In the genomic region with DNA sequence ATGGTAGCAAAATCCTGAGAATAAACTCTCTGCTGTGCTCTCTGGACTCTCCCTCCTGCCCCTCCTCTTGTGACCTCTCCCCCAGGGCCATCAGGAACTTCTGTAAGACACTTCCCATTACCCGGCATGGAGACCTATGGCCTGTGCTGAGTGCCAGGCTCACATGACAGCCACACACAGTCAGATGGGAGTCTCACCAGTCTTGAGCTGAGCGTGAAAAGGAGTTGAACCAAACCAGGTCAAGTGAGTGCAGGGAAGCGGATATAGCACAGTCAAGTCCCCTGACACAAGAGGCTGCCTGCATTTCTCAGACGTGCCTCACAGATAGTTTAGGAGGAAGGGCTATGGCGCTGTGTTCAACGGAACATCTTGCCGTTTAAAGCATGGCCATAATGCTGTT, we compare ENCODE assay signal across 23 mouse cellular contexts. TPM values are rescaled to one million over a fixed set of nuclear protein-coding genes. Genes with fewer than 3 reads are reported as not detected.
DNase-seq lines count a peak whose midpoint lies in the region; ATAC-seq and TF ChIP-seq lines count a peak whose summit lies in the region.
"Had no signal": no experiment of that assay in that cellular context is flagged by ENCODE, and none has a peak within 500 bp of the region (broad histone marks: within the 10 kb centered on the region; RNA-seq: fewer than 3 reads in every experiment).

No protein-coding gene starts in this region.

- H3K9ac ChIP-seq in forebrain, embryonic 14.5 days (ENCODE audit: low read length) = no peak overlapping the region

- H3K4me1 ChIP-seq in forebrain, embryonic 14.5 days (ENCODE audit: control insufficient read depth, insufficient read depth, low read length) = no peaks in the 10 kb centered on the region

- WGBS in forebrain, embryonic 14.5 days = 91% methylated on average over 7 of the region's 7 CpGs

- no peaks in the 10 kb centered on the region for H3K36me3 ChIP-seq in splenic B cell, adult 2 months (ENCODE audit: control insufficient read depth, insufficient read depth, low read length, poor library complexity, severe bottlenecking)
- H3K36me3 ChIP-seq in forebrain, embryonic 14.5 days (ENCODE audit: control insufficient read depth, insufficient read depth, low read length) = no peaks in the 10 kb centered on the region
- H3K36me3 ChIP-seq: G1E had no signal

- DNase-seq in spleen, postnatal 36 days (ENCODE audit: low spot score in 2 of 2) = peak; percentile 10 to 14
- no peak for DNase-seq in spleen, postnatal 4 days (ENCODE audit: low spot score in 2 of 2)
- DNase-seq in retina, embryonic 14.5 days (ENCODE audit: low spot score) = peak; percentile 57
- peak; percentile 69 for DNase-seq in retina, postnatal 1 day
- peak; percentile 3 for DNase-seq in splenic B cell, adult 2 months (ENCODE audit: low read depth, low spot score)
- no peak for DNase-seq in forebrain, embryonic 14.5 days (ENCODE audit: low spot score)
- DNase-seq in left cerebral cortex, adult 2 months (ENCODE audit: extremely low spot score in 1 of 2, low spot score in 2 of 2) = no peak
- DNase-seq in layer of hippocampus, postnatal 10 days (ENCODE audit: low spot score in 2 of 2) = no peak
- DNase-seq: adrenal gland, adult 2 months; adrenal gland, adult 8-10 months; adrenal gland, postnatal 10 days; adrenal gland, postnatal 14 days; adrenal gland, postnatal 25 days; adrenal gland, postnatal 36 days; B cell, adult 2 months; cerebellum, adult 11 months; cerebellum, adult 11-12 months had no signal

- H3K4me2 ChIP-seq in forebrain, embryonic 14.5 days (ENCODE audit: low read length) = no peak overlapping the region

- no peak for ATAC-seq in forebrain, embryonic 14.5 days
- ATAC-seq: activated CD4-positive, CD25-positive, alpha-beta regulatory T cell, adult 4 months; CD4-positive, CD25-positive, alpha-beta regulatory T cell, adult 4 months; Patski had no signal

- intact Hi-C loops in left cerebral cortex, adult 2 months (cut with DNase I) = loop anchor here (5.0 kb wide), 1 partner anchor 213 kb away; no protein-coding TSS in a partner anchor

- H3K9me3 ChIP-seq in forebrain, embryonic 14.5 days (replicated peaks; ENCODE audit: control insufficient read depth, low read length) = no peaks in the 10 kb centered on the region

- no peak overlapping the region for H3K27ac ChIP-seq in forebrain, embryonic 14.5 days (ENCODE audit: low read depth, low read length)
- H3K27ac ChIP-seq in left cerebral cortex, adult 2 months = no peak overlapping the region

- no peak for TF ChIP-seq CTCF in left cerebral cortex, adult 2 months (IDR thresholded peaks at IDR 0.05)

- H3K4me3 ChIP-seq in forebrain, embryonic 14.5 days (ENCODE audit: low read depth, low read length) = no peak overlapping the region
- H3K4me3 ChIP-seq in left cerebral cortex, adult 2 months = no peak overlapping the region

- no peaks in the 10 kb centered on the region for H3K27me3 ChIP-seq in splenic B cell, adult 2 months (ENCODE audit: control insufficient read depth, insufficient read depth, low read length, poor library complexity, severe bottlenecking)
- H3K27me3 ChIP-seq in forebrain, embryonic 14.5 days (replicated peaks; ENCODE audit: control insufficient read depth, insufficient read depth, low read length) = 0 out of 2 replicates have a peak, but pooled peaks cover 3% of the 10 kb centered on the region
- H3K27me3 ChIP-seq: CH12.LX, Patski had no signal

RNA-seq across cellular contexts. Expression of gene Agap1, which starts 4.5 kb away (rescaled TPM):
- polyA plus RNA-seq in forebrain, embryonic 14.5 days (2014; fragmentation: Nextera tagmentation; extraction: Ambion mirVana) = 28.6 and 32.3 TPM in 2 replicates
- total RNA-seq in left cerebral cortex, adult 2 months (2021) = 100 to 1,000 TPM; 270 to 281 TPM
- 100 to 1,000 TPM; 313 to 315 TPM for total RNA-seq in layer of hippocampus, postnatal 10 days (2021)
- total RNA-seq: CH12.LX, MEL had no signal

Comparison
In these comparisons a context has a peak if more than half of its experiments do, and no peak if none do; other contexts are left out.
1. DNase-seq: peak in spleen, postnatal 36 days (2 of 2), retina, embryonic 14.5 days (single experiment), retina, postnatal 1 day (single experiment) and splenic B cell, adult 2 months (single experiment); none in spleen, postnatal 4 days (0 of 2), forebrain, embryonic 14.5 days (single experiment), left cerebral cortex, adult 2 months (0 of 2) and layer of hippocampus, postnatal 10 days (0 of 2).